Mouse (Mus musculus) T-cell, adult 2 months (primary cell): ENCODE data around the gene Gch1.

Experiments
- DNase-seq: peaks from one replicate; pipeline ENCODE4 v3.0.0; 2022; ENCODE audit warnings: low spot score

The Gch1 gene

GRCm38 (mm10) chr14:47188848-47189634, at the start of gene Gch1:
Gene Gch1, minus strand, starts transcription at chr14:47189413.
- peak; percentile 81 for DNase-seq

GRCm38 (mm10) chr14:47237286-47237685, 48.1 kb upstream of the Gch1 start:
- no peak for DNase-seq

- DNase-seq: no peak
These were observed 47.3 kb upstream of the Gch1 start for GRCm38 (mm10) chr14:47236491-47236890.

- no peak for DNase-seq
These were observed 45.5 kb upstream of the Gch1 start for GRCm38 (mm10) chr14:47234526-47235250.

- no peak for DNase-seq
These were observed 44.8 kb upstream of the Gch1 start for GRCm38 (mm10) chr14:47234032-47234431.

GRCm38 (mm10) chr14:47233602-47234001, 44.4 kb upstream of the Gch1 start:
- no peak for DNase-seq

GRCm38 (mm10) chr14:47229796-47230376, 40.7 kb upstream of the Gch1 start:
- no peak for DNase-seq

GRCm38 (mm10) chr14:47225931-47226330, 36.7 kb upstream of the Gch1 start:
- DNase-seq: no peak

- peak; percentile 22 for DNase-seq
These were observed 35.5 kb upstream of the Gch1 start for GRCm38 (mm10) chr14:47224476-47225325.

- DNase-seq: peak; percentile 56
These were observed 33.6 kb upstream of the Gch1 start for GRCm38 (mm10) chr14:47222631-47223450.

- DNase-seq: no peak
These were observed 32.4 kb upstream of the Gch1 start for GRCm38 (mm10) chr14:47221567-47221966.

GRCm38 (mm10) chr14:47220231-47221025, 31.2 kb upstream of the Gch1 start:
- DNase-seq: no peak

GRCm38 (mm10) chr14:47218766-47219606, 29.8 kb upstream of the Gch1 start:
- DNase-seq: no peak

- no peak for DNase-seq
These were observed 27.3 kb upstream of the Gch1 start for GRCm38 (mm10) chr14:47216541-47216940.

- DNase-seq: no peak
These were observed 25.2 kb upstream of the Gch1 start for GRCm38 (mm10) chr14:47214367-47214766.

GRCm38 (mm10) chr14:47213305-47213704, 24.1 kb upstream of the Gch1 start:
- no peak for DNase-seq

- no peak for DNase-seq
These were observed 20.5 kb upstream of the Gch1 start for GRCm38 (mm10) chr14:47209669-47210164.

- DNase-seq: no peak
These were observed 19.6 kb upstream of the Gch1 start for GRCm38 (mm10) chr14:47208564-47209493.
